Mouse (Mus musculus) thymus, adult 2 months (tissue): ENCODE measurements around the gene Hist2h2bb.

Experiments used
- CTCF ChIP-seq: fragments of 200-500 bp; IDR thresholded peaks from 2 replicates; pipeline ENCODE4 v1.5.1; 2012; ENCODE audit warnings: mild to moderate bottlenecking, control low read depth, low read length, moderate library complexity, borderline replicate concordance; ENCODE audit not compliant: control insufficient read depth, poor library complexity, insufficient read depth; ENCODE audit errors: extremely low read depth
- POLR2A ChIP-seq: fragments of 200-500 bp; IDR thresholded peaks from 2 replicates; pipeline ENCODE4 v1.6.1; 2012; ENCODE audit warnings: mild to moderate bottlenecking, low read length, control low read depth, moderate library complexity; ENCODE audit not compliant: control insufficient read depth, poor library complexity, insufficient read depth; ENCODE audit errors: extremely low read depth

- TF ChIP-seq POLR2A = no peak
- TF ChIP-seq CTCF = no peak
Observed at GRCm38 (mm10) chr3:96250890-96251289, 18.7 kb upstream of the Hist2h2bb start.
